Mouse (Mus musculus) heart, embryonic 12.5 days (tissue): ENCODE data around the gene Gm42906. TPM values are rescaled to one million over a fixed set of nuclear protein-coding genes. Genes with fewer than 3 reads are reported as not detected.
A peak's percentile ranks its signal among the peaks of the same experiment; 100 is the strongest.

Experiments
- ATAC-seq: fragments of 200-750 bp; cut with Nextera tagmentation; 2 replicates; pipeline ENCODE4 v1.8.0; 2017; ENCODE audit warnings: moderate TSS enrichment, moderate library complexity; ENCODE audit not compliant: insufficient number of reproducible peaks, low FRiP score
- H3K27ac ChIP-seq: fragments of 300-500 bp; sonication (generic); 2 replicates; pipeline ENCODE4 v1.5.1; 2016; ENCODE audit warnings: mild to moderate bottlenecking, moderate library complexity; ENCODE audit not compliant: poor library complexity, severe bottlenecking
- H3K27me3 ChIP-seq: fragments of 300-500 bp; sonication (generic); replicated peaks from 2 replicates; pipeline ENCODE4 v1.6.1; 2016; ENCODE audit warnings: mild to moderate bottlenecking, moderate library complexity
- H3K36me3 ChIP-seq: fragments of 300-500 bp; sonication (generic); 2 replicates; pipeline ENCODE4 v1.6.1; 2016; ENCODE audit warnings: mild to moderate bottlenecking, moderate library complexity
- H3K4me1 ChIP-seq: fragments of 300-500 bp; sonication (generic); replicated peaks from 2 replicates; pipeline ENCODE4 v1.6.1; 2016; ENCODE audit warnings: mild to moderate bottlenecking
- H3K4me2 ChIP-seq: fragments of 300-500 bp; sonication (generic); 2 replicates; pipeline ENCODE4 v1.6.1; 2016; ENCODE audit warnings: mild to moderate bottlenecking, moderate library complexity
- H3K4me3 ChIP-seq: fragments of 300-500 bp; sonication (generic); 2 replicates; pipeline ENCODE4 v1.5.1; 2016; ENCODE audit warnings: mild to moderate bottlenecking
- H3K9ac ChIP-seq: fragments of 300-500 bp; sonication (generic); 2 replicates; pipeline ENCODE4 v1.6.1; 2016; ENCODE audit warnings: mild to moderate bottlenecking, moderate library complexity
- H3K9me3 ChIP-seq: fragments of 300-500 bp; sonication (generic); replicated peaks from 2 replicates; pipeline ENCODE4 v1.6.1; 2016; ENCODE audit warnings: mild to moderate bottlenecking, moderate library complexity
- WGBS: fragments of 180-500 bp; shearing (Covaris S2); methylation state at CpG from one replicate; pipeline ENCODE4 v1.1.7; 2016; 5-methylcytosine and 5-hydroxymethylcytosine counted together
- polyA plus RNA-seq: library from polyadenylated mRNA; unstranded; fragments of >200 nt; fragmentation: Nextera tagmentation; extraction: Ambion mirVana; gene quantifications from 2 replicates; pipeline ENCODE4 v1.2.1, GENCODE M21; 2016

Gene Gm42906
- polyA plus RNA-seq, 1 experiment from 2014 or later, result not detected

DNA sequence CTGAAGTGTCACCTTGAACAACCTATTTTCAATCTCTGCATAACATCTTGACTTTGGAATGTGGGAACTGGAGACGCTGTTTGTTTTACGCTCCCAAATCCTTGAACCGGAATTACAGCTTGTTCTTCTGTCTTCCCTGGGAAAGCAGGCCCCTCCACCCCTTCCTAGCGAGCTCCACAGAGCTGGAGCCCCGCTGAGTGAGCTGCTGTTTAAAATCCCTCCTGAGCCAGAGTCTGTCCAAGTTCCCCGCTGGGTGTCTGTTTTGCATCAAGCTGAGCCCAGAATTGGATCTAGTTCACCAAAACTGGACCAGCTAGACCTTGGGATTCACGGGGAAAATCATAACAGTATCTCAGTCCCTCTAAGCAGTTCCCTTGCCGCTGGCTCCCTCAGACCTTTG, 404.5 kb downstream of the Gm42906 start:
- no peak for ATAC-seq
- H3K4me2 ChIP-seq, result peak overlapping the region; percentile 32
- 0 out of 2 replicates have a peak overlapping the region, but pooled peaks have one; percentile 8 for H3K27ac ChIP-seq
- peaks cover 18% of the 10 kb centered on the region; the same call in 1 of the 2 replicates for H3K4me1 ChIP-seq
- H3K9ac ChIP-seq, result no peak overlapping the region
- WGBS, result 5% methylated on average over 8 of the region's 8 CpGs
- no peaks in the 10 kb centered on the region for H3K27me3 ChIP-seq
- H3K4me3 ChIP-seq, result no peak overlapping the region
- H3K36me3 ChIP-seq, result no peaks in the 10 kb centered on the region
- H3K9me3 ChIP-seq, result no peaks in the 10 kb centered on the region

DNA sequence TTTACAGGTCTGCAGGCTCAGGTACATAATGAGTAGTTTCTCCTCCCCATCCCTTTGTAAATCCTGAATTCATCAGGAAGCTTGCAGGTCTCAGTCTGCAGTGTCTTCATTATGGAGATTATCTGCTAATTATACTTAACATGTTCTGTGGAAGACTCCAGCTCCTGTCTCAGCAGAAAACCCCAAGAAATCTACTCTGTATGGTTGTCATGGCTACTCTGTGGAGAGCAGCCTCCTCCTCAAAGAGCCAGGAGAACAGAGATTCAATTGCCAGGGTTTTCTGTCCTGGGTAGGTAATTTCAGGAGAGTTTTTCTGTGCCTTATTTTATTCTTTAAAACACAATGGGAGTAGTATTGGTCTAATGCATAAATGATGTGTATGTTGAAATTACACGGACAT, 405.0 kb downstream of the Gm42906 start:
- no peak overlapping the region for H3K9ac ChIP-seq
- no peaks in the 10 kb centered on the region for H3K9me3 ChIP-seq
- no peaks in the 10 kb centered on the region for H3K36me3 ChIP-seq
- ATAC-seq, result no peak
- H3K27ac ChIP-seq, result no peak overlapping the region
- 17% methylated on average over 1 of the region's 1 CpGs for WGBS
- peaks cover 18% of the 10 kb centered on the region; the same call in 1 of the 2 replicates for H3K4me1 ChIP-seq
- peak overlapping the region; percentile 32; the same call in 1 of the 2 replicates for H3K4me2 ChIP-seq
- H3K27me3 ChIP-seq, result no peaks in the 10 kb centered on the region
- no peak overlapping the region for H3K4me3 ChIP-seq

DNA sequence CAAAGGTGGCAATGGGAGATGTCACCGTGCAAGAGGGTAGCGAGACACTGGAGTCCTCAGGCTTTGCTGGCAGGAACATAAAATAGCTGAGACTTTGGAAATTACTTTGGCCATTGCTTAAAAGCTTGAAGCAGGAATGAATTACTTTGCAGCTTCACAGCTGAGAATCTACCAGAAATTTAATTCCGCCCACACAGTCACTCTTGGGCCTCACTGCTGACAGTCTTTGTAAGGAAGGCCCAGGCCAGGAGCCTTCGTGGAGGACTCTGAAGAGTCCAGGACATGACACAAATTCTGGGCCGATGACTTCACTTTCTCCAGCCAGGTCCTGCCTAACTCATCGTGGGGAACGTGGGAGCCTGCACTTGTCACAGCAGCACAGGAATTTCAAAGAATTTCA, 405.9 kb downstream of the Gm42906 start:
- Histone ChIP-seq H3K4me2 (no peak overlapping the region), H3K27me3 (no peaks in the 10 kb centered on the region), H3K4me3 (no peak overlapping the region), H3K9me3 (no peaks in the 10 kb centered on the region), H3K9ac (no peak overlapping the region), H3K4me1 (peaks cover 18% of the 10 kb centered on the region; the same call in 1 of the 2 replicates), H3K36me3 (no peaks in the 10 kb centered on the region), H3K27ac (no peak overlapping the region)
- ATAC-seq, result no peak
- 63% methylated on average over 7 of the region's 7 CpGs for WGBS

DNA sequence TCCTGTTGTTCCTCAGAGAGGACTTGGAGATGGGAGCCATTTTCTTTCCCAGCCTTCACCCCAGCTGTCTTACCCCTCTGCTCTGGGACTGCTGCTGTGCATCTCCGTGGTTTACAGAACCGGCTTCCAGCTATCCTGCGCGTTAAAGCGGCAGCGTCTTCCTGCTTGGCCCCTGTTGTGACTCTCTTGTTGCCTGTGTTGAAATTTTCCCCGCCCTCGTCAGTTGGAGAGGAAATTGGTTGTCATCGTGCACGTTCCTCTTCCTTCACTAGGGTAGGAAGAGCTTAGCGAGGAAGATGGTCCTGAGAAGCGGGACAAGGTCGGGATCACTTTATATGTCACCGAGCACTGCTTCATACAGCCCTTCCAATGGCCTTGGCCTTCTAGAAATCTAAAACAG, 407.1 kb downstream of the Gm42906 start:
- Histone ChIP-seq H3K36me3 (no peaks in the 10 kb centered on the region), H3K9me3 (no peaks in the 10 kb centered on the region), H3K4me3 (no peak overlapping the region), H3K4me1 (peaks cover 18% of the 10 kb centered on the region; the same call in 1 of the 2 replicates), H3K4me2 (no peak overlapping the region), H3K27ac (no peak overlapping the region), H3K9ac (no peak overlapping the region), H3K27me3 (no peaks in the 10 kb centered on the region)
- 65% methylated on average over 14 of the region's 14 CpGs for WGBS
- ATAC-seq, result 0 out of 2 replicates have a peak, but pooled peaks have one; percentile 36

DNA sequence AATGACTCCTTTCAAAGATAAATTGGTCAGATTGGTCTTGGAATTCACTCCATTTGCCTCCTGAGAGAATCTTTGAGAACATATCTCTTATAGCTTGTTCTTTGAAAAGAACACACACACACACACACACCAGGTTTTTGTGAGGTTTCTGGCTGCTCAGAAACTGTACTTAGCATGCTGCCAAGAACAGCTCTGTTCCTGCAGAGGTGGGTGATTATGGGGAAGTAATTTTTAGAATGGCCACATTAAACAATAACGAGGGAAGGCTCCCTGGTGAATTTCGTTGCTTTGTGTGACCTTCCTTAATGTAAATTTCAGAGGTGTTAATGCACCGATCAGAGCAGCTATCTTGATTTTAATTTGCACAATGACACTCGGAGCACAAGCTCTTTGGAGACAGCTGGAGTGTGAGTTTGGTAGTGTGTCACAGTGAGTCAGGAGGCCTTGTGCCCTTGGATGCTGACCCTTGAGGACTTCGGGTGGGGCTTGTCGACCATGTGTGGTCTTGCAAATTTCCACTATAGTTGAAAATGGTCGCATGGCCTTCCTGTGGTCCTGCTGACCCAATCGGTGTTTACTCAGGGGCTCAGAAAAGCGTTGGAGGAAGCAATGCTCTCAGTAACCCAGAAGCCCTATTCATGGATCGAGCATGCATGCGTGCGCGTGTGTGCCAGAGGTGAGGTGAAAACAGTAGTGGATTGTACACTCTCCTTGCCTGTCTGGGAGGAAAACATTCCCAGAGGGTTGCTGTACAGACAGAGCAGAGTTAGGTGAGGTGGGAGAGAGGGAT, 407.7 kb downstream of the Gm42906 start:
- no peak overlapping the region for H3K4me3 ChIP-seq
- no peak overlapping the region for H3K27ac ChIP-seq
- ATAC-seq, result no peak
- 68% methylated on average over 13 of the region's 13 CpGs for WGBS
- H3K4me1 ChIP-seq, result peaks cover 18% of the 10 kb centered on the region; the same call in 1 of the 2 replicates
- no peak overlapping the region for H3K9ac ChIP-seq
- H3K4me2 ChIP-seq, result no peak overlapping the region
- H3K36me3 ChIP-seq, result no peaks in the 10 kb centered on the region
- H3K9me3 ChIP-seq, result 0 out of 2 replicates have a peak, but pooled peaks cover under 1% of the 10 kb centered on the region
- H3K27me3 ChIP-seq, result no peaks in the 10 kb centered on the region

DNA sequence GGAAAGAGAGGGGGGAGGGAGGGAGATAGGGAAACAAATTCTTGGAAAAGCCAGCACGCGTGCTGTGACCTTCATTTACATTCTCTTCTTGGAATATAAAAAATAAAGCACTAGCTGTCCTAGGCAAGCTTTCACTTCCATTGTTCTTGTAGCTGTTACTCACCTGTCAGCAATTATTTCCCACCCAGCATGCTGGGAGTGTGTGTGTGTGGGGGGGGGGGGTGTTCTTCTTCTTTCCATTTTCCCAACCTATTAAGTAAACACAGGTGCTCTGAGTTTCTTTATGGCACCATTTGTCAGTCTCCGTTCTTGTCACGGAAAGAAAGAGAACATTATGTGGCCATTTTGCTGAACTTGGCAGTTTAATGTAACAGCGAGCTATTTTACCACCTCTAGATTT, 409.0 kb downstream of the Gm42906 start:
- Histone ChIP-seq H3K27me3 (no peaks in the 10 kb centered on the region), H3K36me3 (no peaks in the 10 kb centered on the region), H3K9ac (no peak overlapping the region), H3K4me3 (no peak overlapping the region), H3K4me2 (no peak overlapping the region), H3K9me3 (peaks cover 9% of the 10 kb centered on the region), H3K27ac (no peak overlapping the region), H3K4me1 (peaks cover 17% of the 10 kb centered on the region; the same call in 1 of the 2 replicates)
- 74% methylated on average over 5 of the region's 5 CpGs for WGBS
- no peak for ATAC-seq

DNA sequence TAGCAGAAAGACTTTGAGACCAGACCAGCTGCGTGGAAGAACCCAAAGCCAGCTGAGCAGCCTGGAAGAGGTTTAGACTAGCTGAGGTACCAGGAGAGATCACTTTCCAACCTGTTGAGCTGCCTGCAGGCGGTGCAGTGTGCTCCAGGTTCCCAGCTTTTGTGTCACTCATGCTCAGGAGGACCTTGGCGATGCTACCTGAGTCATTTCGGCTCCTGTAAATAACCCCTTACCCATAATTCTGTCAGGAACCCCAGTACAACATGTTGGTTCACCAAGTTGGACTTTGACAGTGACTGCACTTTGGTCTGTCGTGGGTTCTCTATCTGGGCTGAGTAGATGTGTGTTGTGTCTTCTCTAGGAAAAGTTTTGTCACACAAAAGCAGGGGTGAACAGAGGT, 409.5 kb downstream of the Gm42906 start:
- Histone ChIP-seq H3K4me3 (no peak overlapping the region), H3K9ac (no peak overlapping the region), H3K36me3 (no peaks in the 10 kb centered on the region), H3K4me2 (no peak overlapping the region), H3K9me3 (peaks cover 14% of the 10 kb centered on the region), H3K4me1 (peaks cover 12% of the 10 kb centered on the region; the same call in 1 of the 2 replicates), H3K27ac (no peak overlapping the region), H3K27me3 (no peaks in the 10 kb centered on the region)
- no peak for ATAC-seq
- WGBS, result 71% methylated on average over 5 of the region's 5 CpGs

Other genes with a start within 250 kb of the Gm42906 start
- gene Stard13, start 194.3 kb downstream of the Gm42906 start, polyA plus RNA-seq, result 3.2 and 4.1 TPM in 2 replicates
- not detected in 2 replicates for gene Vmn2r18, start 177.9 kb upstream of the Gm42906 start, polyA plus RNA-seq
- gene Rfc3, start 223.1 kb upstream of the Gm42906 start, polyA plus RNA-seq, result 57.0 and 59.4 TPM in 2 replicates